Mouse (Mus musculus) heart, adult 9 months (tissue): Measurements from ENCODE around the gene Acap1.
"Not testable (repeated sequence)": the region's sequence is repeated elsewhere in the genome, so short reads cannot be mapped to it uniquely, and the experiment has no call there.

Experiments used
- DNase-seq, 2 experiments: peaks; one replicate each; pipeline ENCODE4 v3.0.0; 2022; ENCODE audit warnings: low spot score in 2 of 2

Gene Acap1

DNA sequence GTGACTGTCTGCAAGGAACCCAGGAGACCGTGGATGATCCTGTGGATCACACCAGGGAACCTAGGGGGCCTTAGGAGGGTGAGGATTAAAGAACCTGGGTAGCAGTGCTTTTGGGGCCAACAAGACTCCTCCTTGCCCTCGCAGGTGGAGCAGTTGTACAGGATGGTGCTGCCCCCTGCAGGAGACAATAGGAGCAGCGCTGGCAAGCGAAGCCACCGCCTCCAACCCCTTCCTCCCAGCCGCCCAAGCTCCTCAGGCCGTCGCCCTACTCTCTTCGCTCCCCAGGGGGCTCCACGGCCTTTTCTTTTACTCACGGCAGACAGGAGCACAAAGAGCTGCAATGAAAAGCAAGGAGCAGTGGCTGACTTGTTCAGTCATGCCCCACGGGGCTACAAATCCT is 18.5 kb downstream of the Acap1 start:
- peak; percentile 85 to 87 for DNase-seq

DNA sequence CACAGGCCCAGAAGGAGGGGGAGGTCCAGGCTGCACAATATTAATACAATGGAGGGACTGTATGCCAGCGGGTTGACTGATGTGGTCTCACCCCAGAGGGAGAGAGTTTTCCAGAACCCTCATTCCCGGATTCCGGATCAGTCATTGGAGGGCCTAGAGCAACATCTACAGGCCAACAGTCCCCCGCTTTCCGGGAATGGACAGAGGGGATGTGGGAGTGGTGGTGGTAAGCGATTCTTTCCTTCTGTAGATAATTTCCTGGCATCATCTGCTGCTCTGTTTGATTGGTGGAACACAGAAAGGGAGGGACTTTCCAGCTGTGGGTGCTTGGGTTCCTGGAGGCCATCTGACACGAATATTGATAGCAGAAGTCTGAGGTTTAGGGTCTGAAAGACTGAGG is 19.2 kb downstream of the Acap1 start:
- peak; percentile 81 to 88 for DNase-seq

- no peak for DNase-seq
These were observed 22.9 kb downstream of the Acap1 start for GRCm38 (mm10) chr11:69872451-69872850.

- DNase-seq = no peak
These were observed 23.5 kb downstream of the Acap1 start for GRCm38 (mm10) chr11:69871822-69872221.

DNA sequence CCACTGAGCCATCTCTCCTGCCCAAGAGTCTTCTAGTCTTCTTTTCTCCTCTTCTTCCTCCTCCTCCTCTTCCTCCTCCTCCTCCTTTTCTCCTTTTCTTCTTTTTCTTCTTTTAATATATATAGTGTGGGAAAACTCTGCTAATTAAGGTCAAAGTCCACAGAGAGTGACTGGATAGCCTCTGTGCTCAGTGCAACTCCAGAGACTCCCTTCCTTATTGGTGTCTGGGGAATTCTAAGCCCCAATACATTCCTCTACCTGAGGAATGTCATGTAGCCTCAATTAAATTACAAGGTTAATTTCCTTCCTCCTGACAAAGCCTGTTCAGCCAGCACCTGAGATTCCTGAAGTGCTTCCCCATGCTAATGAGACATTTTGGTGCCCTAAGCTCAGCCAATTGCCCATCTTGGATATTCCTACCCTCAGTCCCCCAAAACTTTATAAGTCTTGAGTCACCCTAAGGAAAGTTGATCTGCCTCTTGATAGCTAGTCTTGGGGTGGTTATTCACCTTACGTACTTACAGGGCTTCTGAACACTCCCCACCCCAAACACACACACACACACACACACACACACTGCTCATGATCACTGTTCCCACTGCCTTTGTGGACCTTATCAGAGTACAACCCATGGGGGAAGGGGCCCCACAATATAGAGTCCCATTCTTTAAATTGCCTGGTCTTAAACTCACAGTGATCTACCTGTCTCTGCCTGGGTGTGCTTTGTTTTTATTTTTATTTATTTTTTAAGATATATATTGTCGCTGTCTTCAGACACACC is 24.9 kb downstream of the Acap1 start:
- DNase-seq = no peak

DNA sequence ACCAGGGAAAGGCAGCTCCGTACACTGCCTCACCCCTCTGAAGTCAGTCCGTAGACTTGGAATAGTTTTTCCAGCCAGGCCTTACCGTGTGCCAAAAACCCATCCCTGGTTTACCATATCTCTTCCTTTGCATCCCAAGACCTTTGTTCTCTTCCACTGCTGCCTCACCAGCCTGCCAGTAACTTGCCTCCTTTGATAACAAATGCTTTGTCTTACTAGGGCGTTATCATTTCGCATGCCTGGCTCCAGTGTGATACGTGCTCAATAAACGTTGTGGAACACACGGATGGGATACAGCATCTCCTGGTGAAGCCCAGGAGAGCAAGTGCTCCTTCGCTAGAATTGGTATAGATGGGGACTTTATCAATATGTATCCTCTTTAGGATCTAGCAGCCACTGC is 28.0 kb downstream of the Acap1 start:
- no peak for DNase-seq

DNA sequence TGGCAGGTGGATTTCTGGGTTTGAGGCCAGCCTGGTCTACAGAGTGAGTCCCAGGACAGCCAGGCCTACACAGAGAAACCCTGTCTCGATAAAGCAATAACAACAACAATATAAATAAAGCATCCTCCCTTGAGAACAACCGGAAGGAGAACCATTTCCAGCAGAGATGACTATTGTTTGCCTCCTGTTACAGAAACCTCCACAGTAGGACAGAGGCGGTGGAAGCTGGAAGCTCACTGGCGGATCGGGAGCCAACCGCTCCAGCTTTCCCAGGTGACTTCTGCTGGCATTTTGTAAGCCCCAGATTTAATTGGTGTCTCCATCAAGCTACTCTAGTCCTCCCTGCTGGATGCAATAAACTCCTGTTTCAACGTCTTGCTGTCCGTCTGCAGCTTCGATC is 29.8 kb downstream of the Acap1 start:
- no peak for DNase-seq

GRCm38 (mm10) chr11:69864138-69864860 is 31.0 kb downstream of the Acap1 start:
- DNase-seq = no peak

- not testable (repeated sequence) for DNase-seq
These were observed 31.6 kb downstream of the Acap1 start for GRCm38 (mm10) chr11:69863729-69864128.

DNA sequence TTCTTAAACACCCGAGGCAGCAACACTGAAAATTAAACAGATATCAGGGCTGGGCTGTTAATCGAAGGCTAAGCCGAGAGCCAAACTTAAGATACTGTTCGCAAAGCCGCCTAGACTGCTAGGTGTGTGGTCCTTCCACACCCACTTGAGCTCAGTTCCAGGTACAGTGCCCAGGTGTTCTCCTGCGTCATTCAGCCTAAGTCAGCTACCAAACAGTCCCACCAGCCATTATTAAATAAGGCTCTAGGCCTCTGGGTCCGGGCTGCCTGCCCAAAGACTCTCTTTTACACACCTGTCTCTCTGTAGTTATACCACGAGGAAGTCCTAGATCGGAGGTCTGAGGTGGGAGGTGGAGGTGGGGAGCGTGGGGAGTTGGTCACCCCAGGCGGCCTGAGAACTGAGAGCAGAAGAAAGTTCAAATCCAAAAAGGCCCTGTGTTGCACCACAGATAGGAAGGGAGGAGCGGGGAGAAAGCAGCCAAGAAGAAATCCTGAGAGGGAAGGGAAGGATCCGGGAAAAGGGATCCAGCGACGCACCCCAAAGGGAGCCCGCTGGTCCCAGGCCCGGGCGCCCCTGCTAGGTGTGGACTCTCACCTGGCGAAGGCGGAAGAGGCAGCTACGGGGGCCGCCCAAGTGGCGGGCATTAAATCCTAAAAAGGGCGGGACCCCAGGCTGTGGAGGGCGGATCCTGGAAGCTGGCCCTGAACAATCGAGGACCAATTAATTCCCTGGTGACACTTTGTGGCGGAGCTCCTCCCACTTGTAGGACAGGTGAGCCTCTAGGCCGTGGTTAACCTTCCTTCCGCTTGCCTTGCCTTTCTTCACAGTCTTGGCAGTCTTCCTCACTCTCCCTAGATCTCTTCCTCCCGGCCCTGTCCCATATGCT is 37.0 kb downstream of the Acap1 start, which contains the start of gene Tnk1:
Tnk1 (minus strand) TSS at position 618 of the 886 bp plus-strand sequence.
- DNase-seq = no peak

DNA sequence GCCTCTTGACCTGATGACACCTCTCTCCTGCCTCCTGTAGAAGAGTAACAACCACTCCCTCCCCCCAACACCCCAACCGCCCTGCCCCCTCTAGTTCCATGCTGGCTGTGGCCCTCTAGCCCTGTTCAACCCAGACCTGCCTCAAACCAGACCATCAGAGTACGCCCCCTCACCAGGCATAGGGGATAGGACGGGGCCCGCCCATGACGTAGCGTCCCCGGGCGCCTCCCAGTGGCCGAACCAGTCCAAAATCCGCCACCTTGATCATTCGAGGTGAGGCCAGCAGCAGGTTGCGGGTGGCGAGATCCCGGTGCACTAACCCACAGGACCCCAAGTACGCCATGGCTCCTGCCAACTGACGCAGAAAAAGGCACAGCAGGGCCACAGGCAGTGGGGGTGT is 40.0 kb downstream of the Acap1 start:
- DNase-seq = no peak

GRCm38 (mm10) chr11:69854680-69855079 is 40.7 kb downstream of the Acap1 start:
- DNase-seq = no peak

DNA sequence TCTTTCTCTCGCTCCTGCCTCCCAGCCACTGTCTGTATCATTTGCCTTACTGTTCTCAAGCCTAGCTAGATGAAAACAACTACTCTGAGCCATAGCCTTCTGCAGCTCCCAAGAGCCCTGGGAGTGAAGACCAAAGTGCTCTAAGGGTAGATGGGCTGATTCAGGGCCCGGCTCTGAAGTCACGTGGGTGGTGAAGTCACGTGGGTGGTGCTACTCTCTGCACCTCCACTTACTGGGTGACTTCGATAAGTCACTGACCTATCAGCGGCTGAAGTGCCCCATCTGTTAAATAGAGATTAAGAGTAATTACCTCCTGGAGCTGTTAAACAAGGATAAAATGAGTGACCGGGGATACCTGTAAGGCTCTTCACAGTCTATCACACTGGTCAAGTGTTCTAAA is 41.3 kb downstream of the Acap1 start:
- DNase-seq = no peak

- no peak for DNase-seq
These were observed 44.6 kb downstream of the Acap1 start for GRCm38 (mm10) chr11:69850754-69851153.

DNA sequence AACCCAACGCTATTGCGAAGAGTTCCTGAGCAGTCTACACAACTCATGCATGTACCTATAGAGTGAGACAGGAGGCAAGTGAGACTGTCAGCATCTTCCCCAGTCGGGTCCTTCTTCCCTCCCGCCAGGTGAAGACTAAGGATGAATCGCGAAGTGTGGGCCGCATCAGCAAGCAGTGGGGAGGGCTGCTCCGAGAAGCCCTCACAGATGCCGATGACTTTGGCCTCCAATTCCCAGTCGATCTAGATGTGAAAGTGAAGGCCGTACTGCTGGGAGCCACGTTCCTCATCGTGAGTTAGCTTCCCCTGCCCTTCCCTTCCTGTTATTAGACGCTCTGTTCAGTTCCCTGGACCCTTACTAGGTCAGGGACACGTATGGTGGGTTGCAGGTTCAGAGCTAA is 45.5 kb downstream of the Acap1 start:
- DNase-seq = no peak

DNA sequence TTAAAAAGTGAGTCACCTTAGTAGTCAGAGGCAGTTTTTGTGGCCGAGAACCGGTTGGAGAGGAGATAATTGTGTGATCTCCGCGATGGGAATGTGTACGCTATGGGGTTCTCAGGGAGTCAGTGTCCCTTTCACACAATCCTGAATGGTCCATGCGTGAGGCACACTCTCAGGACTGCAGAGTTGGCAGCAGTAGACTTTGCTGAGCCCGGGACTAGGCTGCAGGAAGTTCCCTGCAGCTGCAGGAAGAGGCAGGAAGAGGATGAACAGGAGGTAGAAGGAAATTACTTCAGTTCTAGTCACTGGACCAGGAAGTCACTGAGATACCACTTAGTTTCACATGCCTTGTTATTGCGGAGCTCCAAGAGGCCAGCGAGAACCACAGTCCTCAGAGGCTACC is 46.2 kb downstream of the Acap1 start:
- peak; percentile 36 to 70 for DNase-seq

- DNase-seq = no peak
These were observed 47.3 kb downstream of the Acap1 start for GRCm38 (mm10) chr11:69848021-69848420.

DNA sequence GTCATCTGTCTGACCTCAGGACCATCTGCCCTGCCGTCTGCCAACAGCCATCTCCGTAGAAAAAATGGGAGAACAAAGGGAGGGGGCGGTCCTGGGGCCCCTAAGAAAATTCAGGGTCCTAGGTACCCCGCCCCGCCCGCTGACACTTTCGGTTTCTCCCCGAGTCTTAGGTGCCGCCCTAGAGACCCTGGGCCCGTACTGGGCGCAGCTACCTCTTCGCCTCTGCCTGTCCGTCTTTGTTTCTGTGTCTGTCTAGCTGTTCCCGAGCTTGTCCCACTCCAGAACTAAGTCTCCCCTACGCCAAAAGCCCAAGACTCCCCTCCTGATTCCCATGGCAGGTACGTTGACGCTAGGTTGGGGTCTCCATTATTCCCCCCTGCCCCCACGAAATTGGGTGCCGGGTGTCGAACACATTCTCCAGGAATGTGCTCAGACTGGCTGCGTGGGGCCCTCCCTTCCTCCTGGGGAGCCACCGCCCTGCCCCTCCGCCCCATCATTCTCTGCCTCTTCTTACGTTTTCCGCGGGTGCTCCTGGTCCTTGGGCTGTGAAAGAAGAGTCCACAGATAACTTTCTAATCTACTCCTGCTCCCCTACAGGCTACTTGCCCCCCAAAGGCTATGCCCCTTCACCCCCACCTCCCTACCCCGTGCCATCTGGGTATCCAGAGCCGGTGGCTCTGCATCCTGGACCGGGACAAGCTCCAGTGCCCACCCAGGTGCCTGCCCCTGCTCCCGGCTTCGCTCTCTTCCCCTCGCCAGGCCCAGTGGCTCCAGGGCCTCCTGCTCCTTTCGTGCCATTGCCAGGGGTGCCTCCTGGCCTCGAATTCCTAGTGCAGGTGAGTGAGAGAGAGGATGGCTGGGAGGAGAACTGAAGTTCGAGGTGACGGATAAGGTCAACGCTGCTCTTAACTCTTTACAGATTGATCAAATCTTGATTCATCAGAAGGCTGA is 48.3 kb downstream of the Acap1 start:
- peak; percentile 42 to 46 for DNase-seq

DNA sequence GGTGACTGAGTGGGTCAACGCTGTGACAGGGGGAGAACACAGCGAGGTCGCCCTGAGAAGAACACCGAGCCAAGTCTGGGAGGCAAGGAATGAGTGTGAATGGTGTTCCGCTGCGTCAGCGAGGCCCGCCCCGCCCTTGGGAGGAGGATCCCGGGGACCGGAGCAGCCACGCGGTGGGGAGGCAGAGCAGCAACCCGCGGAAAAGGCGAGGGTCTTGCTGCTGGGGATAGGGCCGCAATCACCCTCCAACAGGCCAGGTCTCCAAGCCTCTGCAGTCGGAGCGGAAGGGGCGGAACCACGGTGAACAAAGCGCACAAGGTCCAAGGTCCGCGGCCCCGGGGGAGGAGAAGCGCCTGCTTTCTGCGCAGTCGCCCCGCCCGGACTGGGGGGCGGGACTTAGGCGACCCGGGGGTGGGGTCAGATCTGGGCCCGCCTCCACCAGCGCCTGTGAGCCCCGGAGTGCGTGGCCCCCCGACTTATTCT is 49.1 kb downstream of the Acap1 start, which contains the start of gene Plscr3:
Plscr3 (plus strand) TSS at position 179 of the 483 bp plus-strand sequence.
- peak; percentile 90 to 93 for DNase-seq

- DNase-seq = no peak
These were observed 56.6 kb downstream of the Acap1 start for GRCm38 (mm10) chr11:69838714-69839104.
